Mouse (Mus musculus) MN1 (cell line): ENCODE data around the gene Akap13.

Experiments
- DNase-seq: peaks from one replicate; pipeline ENCODE4 v3.0.0-alpha.2; 2016; ENCODE audit warnings: low spot score

Gene Akap13

GRCm38 (mm10) chr7:75460290-75460689 lies 5.0 kb downstream of the Akap13 start:
- no peak for DNase-seq

- no peak for DNase-seq
Observed at GRCm38 (mm10) chr7:75463579-75464162, 8.3 kb downstream of the Akap13 start.

- no peak for DNase-seq
Observed at GRCm38 (mm10) chr7:75467791-75468190, 12.5 kb downstream of the Akap13 start.

- no peak for DNase-seq
Observed at GRCm38 (mm10) chr7:75470318-75470925, 15.1 kb downstream of the Akap13 start.

- no peak for DNase-seq
Observed at GRCm38 (mm10) chr7:75472316-75473195, 17.2 kb downstream of the Akap13 start.

- no peak for DNase-seq
Observed at GRCm38 (mm10) chr7:75473294-75473693, 18.0 kb downstream of the Akap13 start.

GRCm38 (mm10) chr7:75474064-75474463 lies 18.7 kb downstream of the Akap13 start:
- no peak for DNase-seq

- DNase-seq = no peak
Observed at GRCm38 (mm10) chr7:75474564-75475150, 19.3 kb downstream of the Akap13 start.

GRCm38 (mm10) chr7:75478060-75478459 lies 22.7 kb downstream of the Akap13 start:
- no peak for DNase-seq

GRCm38 (mm10) chr7:75480721-75481426 lies 25.5 kb downstream of the Akap13 start:
- DNase-seq = no peak

GRCm38 (mm10) chr7:75486031-75486430 lies 30.7 kb downstream of the Akap13 start:
- peak; percentile 17 for DNase-seq

GRCm38 (mm10) chr7:75495941-75496441 lies 40.7 kb downstream of the Akap13 start:
- DNase-seq = no peak

GRCm38 (mm10) chr7:75498627-75499026 lies 43.3 kb downstream of the Akap13 start:
- DNase-seq = peak; percentile 17

- no peak for DNase-seq
Observed at GRCm38 (mm10) chr7:75499271-75499670, 43.9 kb downstream of the Akap13 start.

GRCm38 (mm10) chr7:75500164-75500563 lies 44.8 kb downstream of the Akap13 start:
- no peak for DNase-seq

- DNase-seq = no peak
Observed at GRCm38 (mm10) chr7:75500793-75501192, 45.5 kb downstream of the Akap13 start.

GRCm38 (mm10) chr7:75504524-75504923 lies 49.2 kb downstream of the Akap13 start:
- no peak for DNase-seq

- DNase-seq = no peak
Observed at GRCm38 (mm10) chr7:75506628-75507027, 51.3 kb downstream of the Akap13 start.

- DNase-seq = peak; percentile 12
Observed at GRCm38 (mm10) chr7:75509085-75509873, 53.9 kb downstream of the Akap13 start.

GRCm38 (mm10) chr7:75515472-75515871 lies 60.1 kb downstream of the Akap13 start:
- no peak for DNase-seq
